Mouse (Mus musculus) lung, adult 2 months (tissue): Measurements from ENCODE around the gene Snrpa.

ENCODE experiments used
- CTCF ChIP-seq: fragments of 200-500 bp; IDR thresholded peaks from 2 replicates; pipeline ENCODE4 v1.5.1; 2011; ENCODE audit warnings: mild to moderate bottlenecking, low read length, control low read depth; ENCODE audit not compliant: insufficient read depth
- POLR2A ChIP-seq: fragments of 200-500 bp; IDR thresholded peaks from 2 replicates; pipeline ENCODE4 v1.6.1; 2011; ENCODE audit warnings: low read depth, mild to moderate bottlenecking, control low read depth, low read length, borderline replicate concordance; ENCODE audit errors: extremely low read depth

DNA sequence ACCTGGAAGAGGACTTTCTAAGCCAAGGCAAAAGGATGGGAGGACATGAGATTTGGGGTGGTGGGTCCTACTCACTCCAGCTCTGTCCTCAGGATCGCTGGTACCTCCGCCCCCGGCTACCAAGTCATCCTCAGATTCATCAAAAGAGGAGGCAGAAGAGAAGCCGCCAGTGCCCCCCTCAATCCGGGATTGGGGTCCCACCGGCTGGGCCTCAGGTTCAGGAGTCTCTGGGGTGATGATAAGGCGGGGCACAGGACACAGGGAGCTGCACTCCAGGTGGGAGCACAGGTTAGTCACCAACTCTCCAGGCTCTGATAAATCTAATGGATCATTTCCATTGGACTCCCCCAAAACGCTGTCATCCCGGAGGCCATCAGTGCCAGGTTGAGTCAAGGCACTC, 31.2 kb upstream of the Snrpa start:
- no peak for TF ChIP-seq POLR2A
- TF ChIP-seq CTCF, result no peak
